Mouse (Mus musculus): ENCODE data around the gene Eml2. TPM values are rescaled to one million over a fixed set of nuclear protein-coding genes. Genes with fewer than 3 reads are reported as not detected.

Eml2 gene
- total RNA-seq, 2 experiments from 2014 or later: 5.5 to 8.0 TPM

DNA sequence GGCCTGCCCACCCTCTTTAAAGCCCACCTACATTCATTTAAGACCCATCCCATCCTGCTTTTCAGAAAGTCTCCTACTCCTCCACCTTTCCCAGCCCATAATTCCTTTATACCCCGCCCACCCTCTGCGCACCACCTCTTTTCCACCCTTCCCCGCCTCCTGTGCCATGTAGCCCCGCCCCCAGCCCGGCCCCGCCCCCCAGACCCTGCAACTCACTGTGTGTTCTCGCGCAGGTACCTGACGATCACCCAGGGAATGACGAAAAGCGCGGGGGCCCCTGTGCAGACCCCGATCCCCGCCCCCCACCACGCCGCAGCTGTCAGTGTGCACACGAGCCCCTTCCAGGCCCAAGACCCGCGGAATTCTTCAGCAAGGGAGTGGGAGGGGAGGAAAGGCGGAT is 16.1 kb upstream of the Eml2 start:
- peak; percentile 28 for ATAC-seq (replicated peaks; ENCODE audit: poor library complexity)

DNA sequence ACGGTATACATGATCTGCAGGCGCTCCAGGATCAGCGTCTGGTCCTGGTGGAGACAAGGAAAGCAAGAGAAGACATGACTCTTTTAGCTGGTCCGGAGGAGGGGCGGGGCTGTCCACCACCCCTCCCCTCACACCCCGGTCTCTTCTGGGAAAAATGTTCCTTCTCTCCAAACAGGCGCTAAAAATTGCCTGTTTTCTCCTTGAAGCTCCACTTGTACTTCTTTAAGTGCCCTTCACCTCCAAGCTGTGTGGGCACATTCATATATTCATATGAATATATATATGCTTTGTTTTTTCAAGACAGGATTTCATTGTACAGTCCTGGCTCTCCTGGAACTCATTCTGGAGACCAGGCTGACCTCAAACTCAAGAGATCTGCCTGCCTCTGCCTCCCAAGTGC is 13.3 kb upstream of the Eml2 start:
- ATAC-seq (replicated peaks; ENCODE audit: poor library complexity): no peak

DNA sequence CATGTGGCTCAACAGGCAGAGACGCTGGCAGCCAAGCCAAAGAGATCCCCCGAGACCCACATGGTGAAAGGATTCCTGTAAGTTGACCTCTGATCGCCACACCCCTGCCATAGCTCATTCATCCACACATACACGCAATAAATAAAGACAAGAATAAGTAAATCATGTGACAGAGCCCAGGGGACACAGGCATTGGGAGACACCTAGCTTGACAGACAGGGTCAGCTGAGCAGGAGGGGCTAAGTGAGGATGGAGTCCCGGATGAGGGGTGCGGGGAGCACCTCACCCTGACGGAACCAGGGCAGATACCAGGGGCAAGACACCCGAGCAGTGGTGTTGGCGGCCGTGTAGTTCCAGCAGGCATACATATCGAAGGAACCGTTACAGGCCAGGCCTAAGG is 12.5 kb upstream of the Eml2 start:
- no peak for ATAC-seq (replicated peaks; ENCODE audit: poor library complexity)

DNA sequence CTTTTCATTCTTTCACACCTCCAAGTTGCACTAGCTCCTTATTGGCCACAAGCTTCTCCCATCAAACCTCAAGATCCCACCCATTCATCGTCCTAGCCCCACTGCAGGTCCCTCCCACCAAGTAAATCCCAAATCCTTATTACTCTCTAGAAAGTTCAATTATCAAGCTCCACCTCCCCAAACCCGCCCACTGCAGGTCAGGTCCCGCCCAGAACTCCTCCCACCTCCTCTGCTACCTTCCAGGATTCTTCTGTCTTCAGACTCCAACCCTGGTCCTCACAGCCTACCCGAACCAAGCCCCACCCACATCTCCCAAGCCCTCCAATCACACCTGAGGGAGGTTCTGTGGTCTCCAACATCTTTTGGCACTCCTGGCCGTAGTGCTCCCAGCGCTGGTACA is 12.0 kb upstream of the Eml2 start:
- ATAC-seq (replicated peaks; ENCODE audit: poor library complexity): peak; percentile 42

DNA sequence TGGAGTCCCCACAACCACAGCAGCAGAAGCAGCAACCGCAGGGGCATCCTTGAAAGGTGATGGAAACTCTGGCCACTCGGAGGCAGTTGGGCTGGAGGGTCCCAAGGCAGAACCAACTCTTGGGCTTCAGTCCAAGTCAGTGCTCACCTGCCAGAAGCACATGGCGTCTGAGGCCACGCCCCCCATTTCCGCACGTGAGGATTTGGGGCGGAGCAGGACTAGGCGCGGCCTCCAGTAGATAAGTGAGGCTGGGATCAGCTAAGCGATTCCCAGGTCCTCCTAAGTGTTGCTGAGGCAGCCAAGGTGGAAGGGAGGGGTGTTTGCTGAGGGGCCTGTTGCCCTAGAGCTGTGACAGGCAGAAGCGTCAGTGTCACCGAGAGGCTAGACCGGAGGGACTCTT is 11.2 kb upstream of the Eml2 start:
- peak; percentile 34 for ATAC-seq (replicated peaks; ENCODE audit: poor library complexity)

DNA sequence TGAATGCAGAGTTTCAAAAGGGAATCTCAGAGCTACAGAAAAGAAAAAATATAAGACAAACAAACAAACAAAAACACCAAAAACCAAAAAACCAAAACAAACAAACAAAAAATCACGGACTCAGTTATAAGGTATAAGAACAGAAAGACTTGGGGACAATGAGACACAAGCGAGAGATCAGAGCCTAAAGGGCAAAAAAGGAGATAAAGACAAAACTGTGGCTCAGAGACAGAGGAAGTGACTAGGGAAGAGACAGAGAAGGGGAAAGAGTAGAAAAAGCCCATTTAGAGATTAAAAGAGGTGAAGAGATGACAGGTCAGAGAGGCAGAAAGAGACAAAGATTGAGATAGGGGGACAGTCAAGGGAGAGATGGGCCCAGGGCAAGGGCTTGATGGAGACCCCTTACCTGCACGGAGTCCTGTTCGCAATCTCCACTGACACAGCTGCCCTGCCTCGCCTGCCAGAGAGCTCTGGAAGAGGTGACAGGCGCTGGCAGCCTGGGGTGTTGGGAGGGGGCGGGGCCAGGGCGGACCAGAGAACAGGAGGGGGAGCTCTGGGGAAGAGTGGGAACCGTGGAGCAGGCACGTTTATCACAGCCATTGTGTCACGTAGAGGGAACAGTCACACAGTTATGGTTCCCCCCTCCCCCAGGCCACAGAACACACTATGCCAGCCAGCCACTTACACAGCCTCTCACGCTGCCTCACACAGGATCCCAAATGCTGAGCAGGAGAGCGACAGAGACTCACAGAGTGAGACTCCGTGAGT is 10.4 kb upstream of the Eml2 start, which contains the start of gene Gipr:
Gene Gipr (minus strand): TSS at position 472 of the 768 bp plus-strand sequence.
- peak; percentile 48 for ATAC-seq (replicated peaks; ENCODE audit: poor library complexity)

DNA sequence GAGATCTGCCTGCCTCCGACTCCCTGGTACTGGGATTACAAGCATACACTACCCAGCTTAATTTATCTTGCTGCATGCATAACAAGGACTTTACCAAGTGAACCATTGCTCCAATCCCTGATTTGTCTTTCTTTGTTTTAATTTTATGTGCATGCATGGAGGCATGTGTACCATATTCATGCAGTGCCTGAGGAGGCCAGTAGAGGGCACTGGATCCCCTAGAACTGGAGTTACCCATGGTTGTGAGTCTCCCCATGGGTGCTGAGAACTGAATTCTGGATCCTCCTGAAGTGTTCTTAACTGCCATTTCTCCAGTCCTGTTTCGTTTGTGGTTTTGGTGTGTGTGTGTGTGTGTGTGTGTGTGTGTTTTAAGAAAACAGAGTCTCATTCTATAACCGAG is 9.2 kb upstream of the Eml2 start:
- ATAC-seq (replicated peaks; ENCODE audit: poor library complexity): no peak

DNA sequence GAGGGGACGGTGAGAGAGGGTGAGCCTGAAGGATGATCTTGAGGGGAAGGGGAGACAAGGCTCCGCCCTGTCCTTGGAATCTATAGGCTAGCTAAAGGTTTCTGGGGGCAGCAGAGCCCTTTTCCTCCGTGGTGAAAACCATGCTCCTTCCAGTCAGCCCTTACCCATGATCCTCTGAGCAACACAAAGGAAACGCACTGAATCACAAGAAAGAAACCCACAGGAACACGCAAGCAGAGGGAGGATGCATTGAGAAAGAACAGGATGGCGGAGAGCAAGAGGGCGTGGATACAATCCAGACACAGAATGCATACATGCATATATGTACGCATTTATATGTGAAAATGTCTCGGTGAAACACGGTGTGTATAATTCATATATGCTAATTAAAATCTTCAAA is 6.7 kb upstream of the Eml2 start:
- no peak for ATAC-seq (replicated peaks; ENCODE audit: poor library complexity)

DNA sequence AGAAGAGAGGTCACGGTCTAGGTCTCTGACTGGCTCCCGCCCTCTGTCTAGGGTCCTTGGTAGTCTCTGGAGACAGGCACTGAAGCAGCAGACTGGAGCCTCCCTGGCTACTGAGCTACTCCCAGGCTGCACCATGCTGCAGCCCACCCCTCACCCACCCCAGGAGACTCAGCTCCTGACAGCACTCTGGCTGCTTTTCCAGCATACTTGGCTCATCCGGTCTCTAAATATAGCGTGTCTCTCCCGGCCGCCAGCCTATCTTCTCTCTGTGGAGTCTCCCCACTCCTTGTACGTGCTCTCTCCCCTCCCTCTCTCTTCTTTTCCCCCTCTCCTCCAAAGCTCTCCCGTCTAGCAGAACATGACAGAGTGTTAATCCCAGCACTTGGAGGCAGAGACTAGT is 6.1 kb upstream of the Eml2 start:
- no peak for ATAC-seq (replicated peaks; ENCODE audit: poor library complexity)

DNA sequence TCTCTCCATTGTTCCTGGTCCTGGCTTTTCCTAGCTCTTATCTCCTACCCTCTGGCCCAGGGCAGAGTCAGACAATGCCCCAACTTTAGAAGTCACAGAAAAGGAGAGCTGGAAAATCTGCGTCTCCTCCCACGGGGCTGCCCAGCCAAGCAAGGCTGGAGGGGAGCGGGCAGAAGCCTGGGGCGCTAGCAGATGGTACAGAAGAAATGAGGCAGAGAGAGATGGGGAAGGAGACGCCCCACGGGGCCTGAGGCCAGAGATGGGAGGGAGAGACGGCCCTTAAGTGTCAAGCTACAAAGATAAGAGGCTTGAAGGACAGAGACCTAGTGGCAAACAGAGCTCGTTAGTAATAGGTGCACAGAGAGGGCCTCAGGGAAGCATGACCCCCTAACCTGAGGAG is 4.4 kb upstream of the Eml2 start:
- no peak for ATAC-seq (replicated peaks; ENCODE audit: poor library complexity)

DNA sequence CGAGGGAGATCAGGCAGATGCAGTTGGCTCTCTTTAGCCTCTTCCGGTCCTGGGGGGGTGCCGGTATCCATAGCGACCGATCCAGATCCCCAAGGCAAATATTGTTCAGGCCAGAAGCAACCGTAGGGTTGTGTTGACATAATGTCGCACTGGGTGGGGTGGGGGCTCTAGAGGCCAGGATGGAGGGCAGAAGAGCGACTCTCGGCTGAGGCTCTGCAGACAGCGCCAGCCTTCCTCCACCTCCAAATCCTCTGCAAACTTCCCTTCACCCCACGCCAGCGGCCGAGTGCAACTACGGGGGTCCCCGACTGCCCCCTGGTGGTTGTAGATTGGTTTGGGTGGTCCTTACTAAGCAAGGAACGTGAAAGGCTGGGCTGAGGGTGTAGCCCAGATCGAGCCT is 3.3 kb upstream of the Eml2 start:
- peak; percentile 84 for ATAC-seq (replicated peaks; ENCODE audit: poor library complexity)

DNA sequence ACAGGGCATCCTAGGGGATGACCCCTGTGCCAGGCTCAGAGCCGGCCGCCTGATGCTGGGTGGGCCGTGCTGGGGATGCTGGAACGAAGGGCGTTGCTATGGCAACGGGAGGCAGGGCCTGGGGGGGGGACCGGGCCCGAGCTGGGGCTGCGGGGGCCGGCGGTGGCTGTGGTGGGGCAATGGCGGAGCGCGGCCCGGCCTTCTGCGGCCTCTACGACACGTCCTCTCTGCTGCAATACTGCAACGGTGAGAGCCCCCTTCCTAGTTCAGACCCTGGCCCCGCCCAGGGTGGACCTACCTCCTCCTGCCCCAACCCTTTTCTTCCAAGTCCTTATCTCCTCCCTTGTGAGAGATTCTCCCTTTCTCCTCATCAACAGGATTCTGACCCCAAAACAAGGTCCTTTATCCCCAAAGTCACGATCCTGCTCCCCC is 311 bp downstream of the Eml2 start:
- no peak for ATAC-seq (replicated peaks; ENCODE audit: poor library complexity)

DNA sequence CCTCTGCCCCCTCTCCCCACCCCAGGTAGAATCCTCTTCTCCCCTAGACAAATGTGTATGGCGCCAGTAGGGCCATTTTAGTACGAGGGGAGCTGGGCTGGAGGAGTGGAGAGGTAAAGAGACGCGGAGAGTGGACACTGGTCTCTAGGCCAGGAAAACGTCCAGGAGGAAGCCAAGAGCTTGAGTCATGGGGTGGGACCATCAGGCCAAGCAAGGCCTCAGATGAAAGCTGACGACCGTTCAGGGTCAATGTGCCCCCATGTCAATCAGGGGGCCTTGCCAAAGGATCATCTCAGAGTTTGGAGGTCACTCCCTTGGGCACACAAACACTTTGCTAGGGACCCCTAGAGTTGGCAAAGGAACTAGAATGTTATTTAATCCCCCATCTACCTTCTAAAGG is 995 bp downstream of the Eml2 start:
- no peak for ATAC-seq (replicated peaks; ENCODE audit: poor library complexity)

DNA sequence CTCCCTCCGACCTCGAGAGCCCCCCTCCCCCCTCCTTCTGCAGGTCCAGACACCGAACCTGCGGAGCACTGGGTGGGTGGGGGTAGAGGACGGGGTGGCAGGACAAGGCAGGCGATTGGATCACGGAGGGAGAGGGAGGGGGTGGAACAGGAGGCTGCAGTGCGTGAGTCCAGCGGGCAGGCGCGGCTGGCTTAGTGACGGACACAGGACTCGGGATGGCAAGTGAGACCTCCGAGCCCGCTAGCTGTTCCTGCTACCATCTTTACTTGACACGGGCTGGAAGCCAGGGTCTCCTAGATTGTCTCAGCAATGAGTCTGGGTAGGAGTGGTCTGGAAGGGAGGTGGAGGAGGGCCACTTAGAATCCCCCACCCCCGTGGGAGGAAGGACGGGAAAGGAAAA is 1.8 kb downstream of the Eml2 start:
- no peak for ATAC-seq (replicated peaks; ENCODE audit: poor library complexity)

DNA sequence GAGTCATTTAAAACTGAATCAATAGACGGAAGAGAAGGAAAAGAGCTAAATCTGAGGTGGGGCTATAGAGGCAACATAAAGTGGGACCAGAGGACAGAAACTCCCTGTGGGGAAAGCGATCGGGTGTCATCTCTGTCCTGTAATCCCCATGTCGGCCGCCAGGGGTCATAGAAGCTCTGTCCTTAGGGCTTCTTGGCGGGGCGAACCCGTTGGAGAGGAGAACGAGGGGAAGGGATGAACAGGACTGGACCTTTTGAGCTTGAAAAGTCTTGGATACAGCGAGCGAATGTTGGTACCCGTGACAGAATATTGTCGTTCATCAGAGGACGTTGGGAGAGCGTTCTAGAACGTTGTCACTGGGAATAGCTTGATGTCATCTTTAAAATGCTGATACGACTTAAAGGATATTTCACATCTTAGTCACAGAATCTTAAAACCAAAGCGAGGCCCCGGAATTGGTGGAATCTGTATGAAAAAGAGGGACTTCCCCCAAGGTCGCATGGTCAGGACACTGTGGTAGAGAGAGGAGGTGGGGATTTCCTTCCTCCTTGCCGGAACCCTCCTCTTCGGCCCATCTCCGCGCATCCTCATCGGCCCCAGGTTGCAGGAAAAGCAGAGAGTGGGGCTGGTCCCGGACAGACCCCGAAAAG is 2.3 kb downstream of the Eml2 start:
- ATAC-seq (replicated peaks; ENCODE audit: poor library complexity): peak; percentile 54

DNA sequence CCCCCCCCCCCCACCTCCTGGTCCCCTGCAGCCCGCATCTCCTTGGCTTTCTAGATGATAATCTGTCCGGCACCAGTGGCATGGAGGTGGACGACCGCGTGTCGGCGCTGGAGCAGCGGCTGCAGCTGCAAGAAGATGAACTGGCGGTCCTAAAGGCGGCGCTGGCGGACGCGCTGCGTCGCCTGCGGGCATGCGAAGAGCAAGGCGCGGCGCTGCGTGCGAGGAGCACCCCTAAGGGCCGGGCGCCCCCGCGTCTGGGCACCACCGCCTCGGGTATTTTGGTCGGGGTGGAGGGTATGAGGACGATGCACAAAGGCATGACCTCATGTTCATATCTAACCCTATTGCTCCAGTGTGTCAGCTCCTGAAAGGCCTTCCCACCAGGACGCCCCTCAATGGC is 3.0 kb downstream of the Eml2 start:
- ATAC-seq (replicated peaks; ENCODE audit: poor library complexity): peak; percentile 70

DNA sequence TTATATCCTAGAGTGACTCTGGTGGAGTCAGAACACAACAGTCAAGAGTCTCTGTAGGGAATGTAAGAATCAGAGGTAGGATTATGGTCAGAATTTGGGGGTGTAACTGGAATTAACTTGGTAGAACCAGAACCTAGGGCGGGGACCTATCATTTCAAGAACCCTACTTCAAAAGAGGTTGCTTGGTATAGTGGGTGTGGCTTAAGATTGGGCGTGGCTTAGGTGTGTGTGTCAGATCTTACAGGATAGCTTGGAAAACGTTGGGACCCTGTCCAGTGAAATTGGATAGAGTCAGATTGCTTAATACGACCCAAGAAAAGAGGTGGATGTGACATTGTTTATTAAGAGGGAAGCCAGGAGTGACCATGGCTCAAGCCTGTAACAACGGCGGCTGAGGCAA is 3.7 kb downstream of the Eml2 start:
- ATAC-seq (replicated peaks; ENCODE audit: poor library complexity): no peak

DNA sequence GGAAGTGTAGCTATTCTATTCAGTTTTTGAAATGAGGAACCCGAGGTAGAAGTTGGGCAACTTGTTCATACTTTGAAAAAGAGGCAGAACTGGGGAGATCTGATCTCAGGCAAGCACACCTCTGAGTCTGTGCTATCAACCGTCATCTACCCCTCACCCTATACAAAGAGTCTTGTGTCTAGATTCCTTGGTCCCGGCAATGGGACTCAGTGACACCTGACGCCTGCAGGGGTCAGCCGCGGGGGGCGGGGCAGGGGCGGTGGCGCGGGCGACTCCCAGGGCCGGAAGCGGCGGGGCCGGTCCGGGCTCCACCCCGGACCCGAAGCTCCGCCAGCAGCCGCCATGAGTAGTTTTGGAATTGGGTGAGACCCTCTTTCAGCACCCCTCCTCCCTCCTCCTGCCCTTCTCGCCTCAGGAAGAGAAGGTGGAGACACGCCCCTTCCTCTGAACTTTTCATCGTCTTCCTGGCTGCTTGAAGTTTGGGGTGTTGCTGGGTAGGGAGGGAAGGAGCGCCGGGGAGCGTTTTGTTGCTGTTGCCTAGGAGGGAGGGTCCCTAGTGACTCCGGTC is 4.7 kb downstream of the Eml2 start:
- peak; percentile 24 for ATAC-seq (replicated peaks; ENCODE audit: poor library complexity)

DNA sequence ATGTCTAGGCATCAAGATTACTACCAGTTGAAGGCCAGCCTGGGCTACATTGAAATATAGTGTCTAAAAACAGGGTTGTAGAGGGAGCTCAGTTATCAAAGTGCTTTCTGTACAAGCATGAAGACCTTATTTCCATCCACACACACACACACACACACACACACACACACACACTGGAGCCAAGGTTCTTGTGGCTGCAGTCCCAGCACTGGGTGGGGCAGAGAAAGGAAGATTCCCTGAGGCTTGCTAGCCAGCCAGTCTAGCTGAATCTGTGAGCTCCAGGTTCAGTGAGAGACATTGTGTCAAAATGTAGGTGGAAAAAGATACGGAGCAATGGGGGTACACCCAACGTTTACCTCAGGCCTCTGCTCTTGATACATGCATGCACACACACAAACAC is 8.0 kb downstream of the Eml2 start:
- ATAC-seq (replicated peaks; ENCODE audit: poor library complexity): no peak

DNA sequence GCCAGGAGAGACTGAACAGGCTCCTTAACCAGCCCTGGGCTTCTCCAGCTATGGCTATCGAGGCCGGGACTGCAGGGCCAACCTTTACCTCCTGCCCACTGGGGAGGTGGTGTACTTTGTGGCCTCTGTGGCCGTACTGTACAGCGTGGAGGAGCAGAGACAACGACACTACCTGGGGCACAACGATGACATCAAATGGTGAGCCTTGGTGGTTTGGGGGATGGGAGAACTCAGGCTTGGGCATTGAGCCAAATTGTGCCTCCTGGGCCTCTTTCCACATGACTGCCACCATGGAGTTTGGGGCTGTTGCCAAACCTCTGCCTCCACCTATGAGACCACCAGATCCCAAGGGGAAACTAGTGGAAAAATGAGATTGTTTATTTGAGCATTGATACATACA is 8.5 kb downstream of the Eml2 start:
- ATAC-seq (replicated peaks; ENCODE audit: poor library complexity): no peak

DNA sequence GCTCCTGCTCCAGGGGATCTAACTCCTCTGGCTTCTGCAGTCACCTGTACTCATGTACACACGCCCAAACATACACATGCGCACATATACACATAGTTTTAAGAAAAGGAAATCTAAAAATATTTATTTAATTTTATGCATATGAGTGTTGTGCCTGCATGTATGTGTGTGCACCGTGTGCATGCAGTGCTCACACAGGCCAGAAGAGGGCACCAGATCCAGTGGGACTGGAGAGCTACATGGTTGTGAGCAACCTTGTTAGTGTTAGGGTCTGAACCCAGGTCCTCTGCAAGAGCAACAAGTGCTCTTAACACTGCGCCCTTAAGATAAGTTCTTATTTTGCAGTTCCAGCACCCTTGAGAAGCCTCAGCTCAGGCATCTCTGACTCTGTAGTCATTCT is 18.5 kb downstream of the Eml2 start:
- no peak; the same call in 1 of the 2 replicates for ATAC-seq (replicated peaks; ENCODE audit: poor library complexity)

DNA sequence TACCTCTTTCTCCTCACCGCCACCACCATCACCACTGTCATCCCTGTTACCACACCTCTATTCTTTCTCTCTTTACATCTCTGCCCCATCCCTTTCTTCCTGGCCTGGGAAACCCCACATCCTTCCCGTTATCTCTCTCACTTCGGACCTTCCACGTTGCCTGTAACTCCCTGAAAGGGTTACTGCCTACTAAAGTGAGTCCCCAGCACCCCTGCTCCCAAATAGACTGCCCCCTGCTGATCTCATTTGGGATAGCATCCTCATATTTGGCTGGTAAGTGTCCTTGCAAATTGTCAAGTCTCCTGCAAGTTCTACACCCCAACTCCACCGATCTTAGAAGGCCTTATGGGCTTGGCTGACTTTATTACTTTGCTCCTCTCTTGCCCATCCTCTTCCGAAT is 20.5 kb downstream of the Eml2 start:
- peak; percentile 59 for ATAC-seq (replicated peaks; ENCODE audit: poor library complexity)
